Mouse (Mus musculus): Measurements from ENCODE around the gene Acss1. TPM values are rescaled to one million over a fixed set of nuclear protein-coding genes. Genes with fewer than 3 reads are reported as not detected.

The Acss1 gene
- polyA plus RNA-seq, 1 experiment from 2014 or later: 9.2 TPM

- H3K27ac ChIP-seq (replicated peaks): no peak overlapping the region
- H3K4me1 ChIP-seq: no peaks in the 10 kb centered on the region
- no peak for DNase-seq (ENCODE audit: low spot score)
- peaks cover 6% of the 10 kb centered on the region for H3K36me3 ChIP-seq
- no peaks in the 10 kb centered on the region for H3K9me3 ChIP-seq (replicated peaks)
- no peaks in the 10 kb centered on the region for H3K27me3 ChIP-seq (ENCODE audit: low read depth, poor library complexity, severe bottlenecking)
- WGBS: 87% methylated on average over 5 of the region's 5 CpGs
- H3K4me3 ChIP-seq: no peak overlapping the region
Observed at GRCm38 (mm10) chr2:150578603-150579002, 89.7 kb downstream of the Acss1 start.

- DNase-seq (ENCODE audit: low spot score): no peak
- 91% methylated on average over 1 of the region's 1 CpGs for WGBS
- no peaks in the 10 kb centered on the region for H3K9me3 ChIP-seq (replicated peaks)
- H3K36me3 ChIP-seq: no peaks in the 10 kb centered on the region
- H3K4me1 ChIP-seq: no peaks in the 10 kb centered on the region
- no peak overlapping the region for H3K27ac ChIP-seq (replicated peaks)
- H3K27me3 ChIP-seq (ENCODE audit: low read depth, poor library complexity, severe bottlenecking): no peaks in the 10 kb centered on the region
- H3K4me3 ChIP-seq: no peak overlapping the region
Observed at GRCm38 (mm10) chr2:150576256-150576655, 92.0 kb downstream of the Acss1 start.

- H3K4me3 ChIP-seq: no peak overlapping the region
- no peak for DNase-seq (ENCODE audit: low spot score)
- no peaks in the 10 kb centered on the region for H3K27me3 ChIP-seq (ENCODE audit: low read depth, poor library complexity, severe bottlenecking)
- H3K4me1 ChIP-seq: no peaks in the 10 kb centered on the region
- no peaks in the 10 kb centered on the region for H3K36me3 ChIP-seq
- 97% methylated on average over 3 of the region's 3 CpGs for WGBS
- no peak overlapping the region for H3K27ac ChIP-seq (replicated peaks)
- no peaks in the 10 kb centered on the region for H3K9me3 ChIP-seq (replicated peaks)
Observed at GRCm38 (mm10) chr2:150572463-150572862, 95.8 kb downstream of the Acss1 start.

GRCm38 (mm10) chr2:150570761-150571160 is 97.5 kb downstream of the Acss1 start:
- Histone ChIP-seq H3K36me3 (no peaks in the 10 kb centered on the region), H3K4me3 (no peak overlapping the region), H3K9me3 (replicated peaks) (no peaks in the 10 kb centered on the region), H3K4me1 (no peaks in the 10 kb centered on the region), H3K27me3 (ENCODE audit: low read depth, poor library complexity, severe bottlenecking) (no peaks in the 10 kb centered on the region), H3K27ac (replicated peaks) (no peak overlapping the region)
- no peak for DNase-seq (ENCODE audit: low spot score)
- WGBS: 86% methylated on average over 2 of the region's 2 CpGs

GRCm38 (mm10) chr2:150569847-150570590 is 98.3 kb downstream of the Acss1 start, which contains the start of gene Cst7:
Gene Cst7, plus strand, starts transcription at chr2:150570415.
- DNase-seq (ENCODE audit: low spot score): no peak
- WGBS: 84% methylated on average over 11 of the region's 11 CpGs
- H3K9me3 ChIP-seq (replicated peaks): no peaks in the 10 kb centered on the region

More at GRCm38 (mm10) chr2:150569847-150570590, 98.3 kb downstream of the Acss1 start, which contains the start of gene Cst7:
- Histone ChIP-seq H3K36me3 (no peaks in the 10 kb centered on the region), H3K27me3 (ENCODE audit: low read depth, poor library complexity, severe bottlenecking) (no peaks in the 10 kb centered on the region), H3K27ac (replicated peaks) (no peak within 1 kb of the TSS), H3K4me3 (no peak within 1 kb of the TSS), H3K4me1 (no peaks in the 10 kb centered on the region)

Other genes starting within 250 kb of the Acss1 start
- 10.4 and 11.2 TPM in 2 replicates for gene Zfp442, start 217.0 kb downstream of the Acss1 start, polyA plus RNA-seq (2016; fragmentation: Nextera tagmentation; extraction: Ambion mirVana)
- not detected in 2 replicates for gene Zfp345, start 183.4 kb downstream of the Acss1 start, polyA plus RNA-seq (2016; fragmentation: Nextera tagmentation; extraction: Ambion mirVana)
- 0.12 and 0.19 TPM in 2 replicates for gene Cst7, start 98.1 kb downstream of the Acss1 start, polyA plus RNA-seq (2016; fragmentation: Nextera tagmentation; extraction: Ambion mirVana)
- gene Apmap, start 59.9 kb downstream of the Acss1 start, polyA plus RNA-seq (2016; fragmentation: Nextera tagmentation; extraction: Ambion mirVana): 35.6 and 38.6 TPM in 2 replicates
- 0.19 and 0.56 TPM in 2 replicates for gene Vsx1, start 20.9 kb upstream of the Acss1 start, polyA plus RNA-seq (2016; fragmentation: Nextera tagmentation; extraction: Ambion mirVana)
- gene Entpd6, start 80.5 kb upstream of the Acss1 start, polyA plus RNA-seq (2016; fragmentation: Nextera tagmentation; extraction: Ambion mirVana): 35.5 and 38.0 TPM in 2 replicates
- gene Pygb, start 118.2 kb upstream of the Acss1 start, polyA plus RNA-seq (2016; fragmentation: Nextera tagmentation; extraction: Ambion mirVana): 62.7 and 67.0 TPM in 2 replicates
- gene Abhd12, start 236.2 kb upstream of the Acss1 start, polyA plus RNA-seq (2016; fragmentation: Nextera tagmentation; extraction: Ambion mirVana): 47.0 and 53.0 TPM in 2 replicates
- 78.8 and 81.0 TPM in 2 replicates for gene Gins1, start 236.9 kb upstream of the Acss1 start, polyA plus RNA-seq (2016; fragmentation: Nextera tagmentation; extraction: Ambion mirVana)